Mouse (Mus musculus): ENCODE results near the gene Crat.

Gene Crat

DNA sequence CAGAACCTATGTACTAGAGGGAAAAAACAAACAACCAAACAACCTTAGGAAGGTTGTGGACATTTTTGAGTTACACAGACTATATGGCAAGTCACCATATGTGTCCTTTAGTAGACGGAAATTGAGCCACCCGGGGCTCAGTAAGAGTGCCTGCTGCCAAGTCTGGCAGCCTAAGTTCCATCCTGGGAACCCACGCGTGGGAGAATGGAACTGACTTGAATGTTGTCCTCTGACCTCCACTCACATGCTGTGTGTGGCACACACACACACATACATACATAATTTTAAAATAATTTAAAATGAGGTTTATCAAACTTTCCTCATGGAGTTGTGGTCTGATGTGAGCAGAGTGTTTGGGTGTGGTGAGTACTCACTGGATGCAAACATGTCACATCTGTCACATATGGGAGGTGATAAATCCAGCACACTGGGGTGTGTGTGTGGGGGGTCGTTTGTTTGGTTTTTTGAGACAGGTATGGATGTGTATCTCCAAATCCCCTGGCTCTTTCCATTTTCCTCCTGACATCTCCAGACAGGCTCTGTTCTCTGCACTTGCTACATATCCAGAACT is 2.1 kb upstream of the Crat start:
- no peak for TF ChIP-seq GATA4 (IDR thresholded peaks at IDR 0.05; ENCODE audit: insufficient replicate concordance, low read length)

- TF ChIP-seq GATA4 (IDR thresholded peaks at IDR 0.05; ENCODE audit: insufficient replicate concordance, low read length) = no peak
Observed at GRCm38 (mm10) chr2:30416649-30416965, 994 bp upstream of the Crat start.

GRCm38 (mm10) chr2:30415936-30416648 is 479 bp upstream of the Crat start, which contains the start of gene Ptpa:
Ptpa (plus strand) TSS chr2:30416039.
- TF ChIP-seq GATA4 (IDR thresholded peaks at IDR 0.05; ENCODE audit: insufficient replicate concordance, low read length) = no peak

GRCm38 (mm10) chr2:30414681-30415080 is 932 bp downstream of the Crat start:
- TF ChIP-seq GATA4 (IDR thresholded peaks at IDR 0.05; ENCODE audit: insufficient replicate concordance, low read length) = no peak

DNA sequence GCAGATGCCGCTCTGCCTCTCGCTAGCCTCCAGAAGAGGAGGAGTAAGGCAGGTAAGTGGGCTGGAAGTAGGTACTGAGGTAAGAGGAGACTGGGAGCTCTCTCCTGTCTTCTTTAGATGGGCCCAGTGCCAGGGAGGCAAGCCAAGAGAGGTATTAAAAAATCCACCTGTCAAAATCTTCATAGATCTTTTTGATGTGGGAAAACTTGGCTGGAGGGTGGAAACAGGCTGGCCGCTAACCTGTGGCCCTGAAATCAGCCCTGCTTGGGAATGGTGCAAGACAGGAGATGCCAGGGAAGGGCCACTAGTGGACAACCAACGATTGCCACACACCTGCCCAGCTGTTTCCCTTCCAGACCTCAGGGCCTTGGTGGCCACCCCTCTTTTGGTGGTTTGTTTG is 1.5 kb downstream of the Crat start:
- TF ChIP-seq GATA4 (IDR thresholded peaks at IDR 0.05; ENCODE audit: insufficient replicate concordance, low read length) = peak; percentile 26; the same call in 1 of the 2 replicates

DNA sequence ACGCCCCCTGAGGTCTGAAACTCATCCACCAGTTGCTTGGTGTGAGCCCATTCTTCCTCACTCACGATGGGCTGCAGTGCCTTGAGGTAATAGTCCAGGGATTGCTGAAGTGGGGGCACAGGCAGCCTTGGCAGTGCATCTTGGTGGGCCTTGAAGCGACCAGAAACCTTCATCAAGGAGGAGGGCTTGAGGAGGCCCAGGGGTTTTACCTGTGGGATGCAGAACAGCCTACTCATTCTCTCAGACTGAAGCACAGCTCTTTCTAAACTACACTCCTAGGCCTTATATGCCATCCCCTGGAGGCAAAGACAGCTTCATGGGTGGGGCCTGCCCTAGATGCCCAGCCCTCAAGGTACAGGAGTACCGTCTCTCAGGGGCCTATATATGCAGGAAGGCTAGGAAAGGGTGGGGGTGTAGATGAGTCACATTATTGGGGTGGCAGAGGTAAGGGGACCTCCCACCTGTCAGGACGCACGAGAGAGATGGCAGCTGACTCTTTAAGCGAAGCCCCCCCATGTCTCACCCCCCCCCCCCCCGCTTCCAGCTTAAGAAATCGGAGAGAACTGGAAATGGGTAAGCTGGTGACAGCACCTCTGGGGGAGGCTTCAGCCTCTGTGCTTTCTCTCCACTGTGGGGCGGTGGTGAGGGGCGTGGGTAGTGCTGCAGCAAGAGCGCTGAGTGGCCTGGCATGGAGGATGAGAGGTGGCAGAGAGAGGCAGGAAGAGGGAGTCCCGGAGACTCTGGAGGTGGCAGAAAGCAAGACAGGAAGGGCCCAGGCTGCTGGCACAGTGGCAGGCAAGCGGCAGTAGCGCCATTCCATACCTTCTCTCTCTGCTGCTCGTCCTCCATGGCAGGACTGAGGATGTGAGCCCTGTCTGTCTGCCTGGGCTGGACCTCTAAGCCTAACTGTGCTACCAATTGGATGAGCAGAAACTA is 2.3 kb downstream of the Crat start:
- TF ChIP-seq GATA4 (IDR thresholded peaks at IDR 0.05; ENCODE audit: insufficient replicate concordance, low read length) = no peak

DNA sequence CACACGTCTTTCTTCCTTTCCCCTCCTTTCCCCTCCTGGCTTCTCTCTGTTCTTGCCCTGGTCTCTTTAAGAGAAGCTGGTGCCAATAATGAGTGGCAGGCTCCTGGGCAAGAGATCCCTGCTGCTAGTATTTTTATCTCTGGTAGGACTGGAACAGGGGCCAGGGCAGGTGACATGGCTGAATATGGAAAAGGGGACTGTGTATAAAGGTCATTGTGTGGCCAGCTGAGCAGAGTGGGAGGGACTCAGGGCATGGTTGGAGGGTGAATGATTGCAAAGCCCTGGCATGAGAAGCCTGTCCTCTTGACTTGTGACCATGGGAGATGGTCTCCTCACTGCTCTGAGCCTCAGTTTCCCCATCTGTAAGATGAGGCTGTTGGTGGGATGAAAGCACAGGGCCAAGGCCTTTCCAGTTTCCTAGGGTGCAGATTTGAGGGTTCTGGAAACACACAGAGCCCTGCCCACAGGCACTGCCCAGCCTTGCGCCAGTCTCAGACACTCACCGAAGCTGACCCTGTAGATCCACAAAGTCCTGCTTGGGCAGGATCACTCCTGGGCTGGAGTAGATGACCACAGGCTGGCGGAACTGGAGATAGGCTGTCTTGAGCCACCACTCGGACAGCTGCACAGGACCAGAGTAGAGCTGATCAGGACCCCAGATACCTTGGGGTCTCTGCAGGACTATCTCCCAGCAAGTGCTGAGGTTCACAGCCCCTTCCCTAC is 6.0 kb downstream of the Crat start:
- peak; percentile 74 for TF ChIP-seq GATA4 (IDR thresholded peaks at IDR 0.05; ENCODE audit: insufficient replicate concordance, low read length)

DNA sequence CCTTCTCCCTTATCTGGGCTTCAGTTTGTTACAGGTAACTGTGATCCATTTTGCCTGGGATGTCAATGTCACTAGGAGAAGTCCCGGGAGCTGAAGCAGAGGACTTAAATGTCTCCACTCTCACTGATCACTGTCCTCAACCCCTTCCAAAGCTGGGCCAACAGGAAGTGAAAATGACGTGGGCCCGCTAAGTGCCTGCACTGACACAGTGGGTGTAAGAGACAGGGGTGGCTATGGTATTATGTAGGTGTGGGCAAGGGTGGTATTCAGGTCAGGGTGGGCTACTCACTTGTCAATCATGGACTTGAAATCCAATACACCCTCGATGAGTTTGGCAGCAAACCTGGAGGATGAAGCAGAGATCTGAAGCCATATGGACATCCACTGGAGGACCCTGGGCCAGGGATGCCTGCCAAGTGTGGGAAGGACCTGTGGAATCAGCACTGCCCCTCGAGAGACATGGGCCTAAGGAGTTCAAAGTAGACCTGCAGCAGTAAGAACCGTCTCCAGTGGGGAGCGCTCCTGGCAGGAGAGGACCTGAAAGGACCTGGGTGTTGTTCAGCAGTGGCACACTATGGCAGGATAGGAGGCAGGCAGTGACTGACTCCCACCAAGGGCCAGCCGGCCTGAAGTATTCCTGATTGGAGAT is 7.0 kb downstream of the Crat start:
- no peak for TF ChIP-seq GATA4 (IDR thresholded peaks at IDR 0.05; ENCODE audit: insufficient replicate concordance, low read length)

DNA sequence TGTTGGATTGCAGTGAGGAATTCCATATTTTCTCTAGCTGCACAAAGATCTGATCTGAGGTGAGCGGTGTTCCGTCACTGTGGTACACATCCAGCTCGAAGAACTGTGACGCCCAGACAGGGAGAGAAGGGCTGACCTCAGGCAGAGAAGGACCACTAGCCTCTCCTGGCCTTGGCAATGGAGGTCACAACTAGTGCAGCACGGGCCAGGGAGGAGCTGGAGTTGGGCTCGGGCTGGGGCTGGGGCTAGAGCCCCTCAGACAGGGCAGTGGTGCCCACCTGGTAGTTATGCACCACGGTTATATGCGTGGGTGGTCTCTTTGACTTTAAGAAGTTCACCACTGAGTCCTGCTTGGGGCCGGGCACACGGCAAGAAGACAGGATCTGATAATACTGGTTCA is 7.8 kb downstream of the Crat start:
- TF ChIP-seq GATA4 (IDR thresholded peaks at IDR 0.05; ENCODE audit: insufficient replicate concordance, low read length) = no peak

GRCm38 (mm10) chr2:30407221-30407620 is 8.4 kb downstream of the Crat start:
- TF ChIP-seq GATA4 (IDR thresholded peaks at IDR 0.05; ENCODE audit: insufficient replicate concordance, low read length) = no peak

GRCm38 (mm10) chr2:30403870-30404269 is 11.7 kb downstream of the Crat start:
- no peak for TF ChIP-seq GATA4 (IDR thresholded peaks at IDR 0.05; ENCODE audit: insufficient replicate concordance, low read length)

GRCm38 (mm10) chr2:30402843-30403242 is 12.8 kb downstream of the Crat start:
- TF ChIP-seq GATA4 (IDR thresholded peaks at IDR 0.05; ENCODE audit: insufficient replicate concordance, low read length) = no peak

GRCm38 (mm10) chr2:30402351-30402826 is 13.2 kb downstream of the Crat start:
- no peak for TF ChIP-seq GATA4 (IDR thresholded peaks at IDR 0.05; ENCODE audit: insufficient replicate concordance, low read length)

GRCm38 (mm10) chr2:30401581-30401980 is 14.0 kb downstream of the Crat start:
- TF ChIP-seq GATA4 (IDR thresholded peaks at IDR 0.05; ENCODE audit: insufficient replicate concordance, low read length) = no peak

Measured in liver, adult (tissue).